Mouse (Mus musculus) neural tube, embryonic 13.5 days (tissue): ENCODE measurements around the gene Cym. TPM values are rescaled to one million over a fixed set of nuclear protein-coding genes. Genes with fewer than 3 reads are reported as not detected.
A peak's percentile ranks its signal among the peaks of the same experiment; 100 is the strongest.

ENCODE experiments used
- ATAC-seq: fragments of 200-750 bp; cut with Nextera tagmentation; 2 replicates; pipeline ENCODE4 v1.8.0; 2017; ENCODE audit warnings: low read depth, mild to moderate bottlenecking, moderate TSS enrichment, moderate library complexity
- H3K27ac ChIP-seq: fragments of 300-500 bp; sonication (generic); replicated peaks from 2 replicates; pipeline ENCODE4 v1.5.1; 2015; ENCODE audit warnings: moderate library complexity, mild to moderate bottlenecking, inconsistent platforms
- H3K27me3 ChIP-seq: fragments of 300-500 bp; sonication (generic); 2 replicates; pipeline ENCODE4 v1.6.1; 2015; ENCODE audit warnings: mild to moderate bottlenecking, inconsistent platforms
- H3K36me3 ChIP-seq: fragments of 300-500 bp; sonication (generic); 2 replicates; pipeline ENCODE4 v1.6.1; 2015; ENCODE audit warnings: mild to moderate bottlenecking, inconsistent platforms
- H3K4me1 ChIP-seq: fragments of 300-500 bp; sonication (generic); replicated peaks from 2 replicates; pipeline ENCODE4 v1.6.1; 2015; ENCODE audit warnings: inconsistent platforms
- H3K4me2 ChIP-seq: fragments of 300-500 bp; sonication (generic); 2 replicates; pipeline ENCODE4 v1.6.1; 2015; ENCODE audit warnings: inconsistent platforms, mild to moderate bottlenecking, moderate library complexity
- H3K4me3 ChIP-seq: fragments of 300-500 bp; sonication (generic); 2 replicates; pipeline ENCODE4 v1.5.1; 2015; ENCODE audit warnings: mild to moderate bottlenecking, inconsistent platforms
- H3K9ac ChIP-seq: fragments of 300-500 bp; sonication (generic); 2 replicates; pipeline ENCODE4 v1.6.1; 2015; ENCODE audit warnings: moderate library complexity, mild to moderate bottlenecking, inconsistent platforms
- H3K9me3 ChIP-seq: fragments of 300-500 bp; sonication (generic); 2 replicates; pipeline ENCODE4 v1.6.1; 2016; ENCODE audit warnings: inconsistent platforms
- WGBS: fragments of 180-500 bp; shearing (Covaris S2); methylation state at CpG from one replicate; pipeline ENCODE4 v1.1.7; 2015; 5-methylcytosine and 5-hydroxymethylcytosine counted together
- polyA plus RNA-seq: library from polyadenylated mRNA; unstranded; fragments of >200 nt; fragmentation: Nextera tagmentation; extraction: Ambion mirVana; gene quantifications from 2 replicates; pipeline ENCODE4 v1.2.1, GENCODE M21; 2015

The Cym gene
- polyA plus RNA-seq, 1 experiment from 2014 or later, result 0.27 TPM

GRCm38 (mm10) chr3:107241389-107242094, 20.0 kb upstream of the Cym start:
- Histone ChIP-seq H3K36me3 (no peaks in the 10 kb centered on the region), H3K4me2 (no peak overlapping the region), H3K27ac (no peak overlapping the region), H3K4me3 (no peak overlapping the region), H3K4me1 (peaks cover 6% of the 10 kb centered on the region; the same call in 1 of the 2 replicates), H3K27me3 (0 out of 2 replicates have a peak, but pooled peaks cover 5% of the 10 kb centered on the region), H3K9me3 (no peaks in the 10 kb centered on the region), H3K9ac (no peak overlapping the region)
- 38% methylated on average over 14 of the region's 14 CpGs for WGBS
- no peak for ATAC-seq

GRCm38 (mm10) chr3:107239607-107240006, 18.1 kb upstream of the Cym start, which contains the start of gene Prok1:
TSS of gene Prok1 (minus strand) at chr3:107239707.
- Histone ChIP-seq H3K36me3 (no peaks in the 10 kb centered on the region), H3K9me3 (no peaks in the 10 kb centered on the region), H3K9ac (no peak within 1 kb of the TSS), H3K4me3 (no peak within 1 kb of the TSS), H3K4me1 (peaks cover 6% of the 10 kb centered on the region; the same call in 1 of the 2 replicates), H3K4me2 (no peak within 1 kb of the TSS), H3K27me3 (peaks cover 5% of the 10 kb centered on the region; the same call in 1 of the 2 replicates), H3K27ac (no peak within 1 kb of the TSS)
- WGBS, result 87% methylated on average over 9 of the region's 9 CpGs
- ATAC-seq, result no peak

GRCm38 (mm10) chr3:107238471-107238980, 17.0 kb upstream of the Cym start:
- Histone ChIP-seq H3K36me3 (no peaks in the 10 kb centered on the region), H3K4me1 (peaks cover 6% of the 10 kb centered on the region; the same call in 1 of the 2 replicates), H3K9ac (no peak overlapping the region), H3K27me3 (no peaks in the 10 kb centered on the region; the same call in 1 of the 2 replicates), H3K9me3 (no peaks in the 10 kb centered on the region), H3K27ac (no peak overlapping the region), H3K4me3 (no peak overlapping the region), H3K4me2 (no peak overlapping the region)
- no peak for ATAC-seq
- WGBS, result 85% methylated on average over 8 of the region's 8 CpGs

GRCm38 (mm10) chr3:107238051-107238450, 16.5 kb upstream of the Cym start:
- H3K4me3 ChIP-seq, result no peak overlapping the region
- WGBS, result 31% methylated on average over 2 of the region's 2 CpGs
- ATAC-seq, result no peak
- H3K4me1 ChIP-seq, result peaks cover 6% of the 10 kb centered on the region; the same call in 1 of the 2 replicates
- no peaks in the 10 kb centered on the region for H3K36me3 ChIP-seq
- no peak overlapping the region for H3K4me2 ChIP-seq
- no peak overlapping the region for H3K27ac ChIP-seq
- no peaks in the 10 kb centered on the region for H3K9me3 ChIP-seq
- peaks cover 3% of the 10 kb centered on the region; the same call in 1 of the 2 replicates for H3K27me3 ChIP-seq
- no peak overlapping the region for H3K9ac ChIP-seq

- 29% methylated on average over 2 of the region's 2 CpGs for WGBS
- H3K4me3 ChIP-seq, result no peak overlapping the region
- peak; percentile 44 for ATAC-seq
- no peaks in the 10 kb centered on the region for H3K36me3 ChIP-seq
- no peak overlapping the region for H3K4me2 ChIP-seq
- no peaks in the 10 kb centered on the region for H3K4me1 ChIP-seq
- H3K27ac ChIP-seq, result no peak overlapping the region
- H3K9me3 ChIP-seq, result no peaks in the 10 kb centered on the region
- H3K27me3 ChIP-seq, result peaks cover 14% of the 10 kb centered on the region
- H3K9ac ChIP-seq, result no peak overlapping the region
Observed at GRCm38 (mm10) chr3:107233945-107234344, 12.4 kb upstream of the Cym start.

GRCm38 (mm10) chr3:107233351-107233813, 11.8 kb upstream of the Cym start:
- peaks cover 14% of the 10 kb centered on the region for H3K27me3 ChIP-seq
- peak overlapping the region; percentile 38; the same call in 1 of the 2 replicates for H3K9ac ChIP-seq

GRCm38 (mm10) chr3:107231202-107231601, 9.7 kb upstream of the Cym start:
- WGBS, result 59% methylated on average over 4 of the region's 4 CpGs
- Histone ChIP-seq H3K36me3 (no peaks in the 10 kb centered on the region), H3K4me2 (no peak overlapping the region), H3K9ac (0 out of 2 replicates have a peak overlapping the region, but pooled peaks have one; percentile 23), H3K27me3 (peaks cover 14% of the 10 kb centered on the region), H3K9me3 (no peaks in the 10 kb centered on the region), H3K4me1 (no peaks in the 10 kb centered on the region), H3K4me3 (no peak overlapping the region), H3K27ac (no peak overlapping the region)
- ATAC-seq, result no peak

More at GRCm38 (mm10) chr3:107233351-107233813, 11.8 kb upstream of the Cym start:
- H3K27ac ChIP-seq, result no peak overlapping the region
- no peaks in the 10 kb centered on the region for H3K36me3 ChIP-seq
- H3K4me1 ChIP-seq, result no peaks in the 10 kb centered on the region
- H3K4me3 ChIP-seq, result no peak overlapping the region
- H3K4me2 ChIP-seq, result no peak overlapping the region
- H3K9me3 ChIP-seq, result no peaks in the 10 kb centered on the region
- WGBS, result 9% methylated on average over 11 of the region's 11 CpGs
- ATAC-seq, result peak; percentile 29; the same call in 1 of the 2 replicates

- Histone ChIP-seq H3K4me3 (no peak within 1 kb of the TSS), H3K27me3 (peaks cover 14% of the 10 kb centered on the region), H3K4me2 (no peak within 1 kb of the TSS), H3K9me3 (no peaks in the 10 kb centered on the region), H3K36me3 (no peaks in the 10 kb centered on the region), H3K4me1 (no peaks in the 10 kb centered on the region), H3K27ac (no peak within 1 kb of the TSS), H3K9ac (0 out of 2 replicates have a peak within 1 kb of the TSS, but pooled peaks have one; percentile 23)
- ATAC-seq, result no peak
- WGBS, result 50% methylated on average over 1 of the region's 1 CpGs
Observed at GRCm38 (mm10) chr3:107230527-107230926, 9.0 kb upstream of the Cym start, which contains the start of gene A630076J17Rik. TSS of gene A630076J17Rik (plus strand) at chr3:107230614.

- Histone ChIP-seq H3K4me2 (no peak overlapping the region), H3K36me3 (no peaks in the 10 kb centered on the region), H3K4me1 (no peaks in the 10 kb centered on the region), H3K9ac (no peak overlapping the region), H3K4me3 (no peak overlapping the region), H3K27me3 (peaks cover 14% of the 10 kb centered on the region), H3K27ac (no peak overlapping the region), H3K9me3 (no peaks in the 10 kb centered on the region)
- ATAC-seq, result no peak
- 79% methylated on average over 5 of the region's 5 CpGs for WGBS
Observed at GRCm38 (mm10) chr3:107229822-107230221, 8.3 kb upstream of the Cym start.

- ATAC-seq, result no peak
- 80% methylated on average over 5 of the region's 5 CpGs for WGBS
- no peaks in the 10 kb centered on the region for H3K4me1 ChIP-seq
Observed at GRCm38 (mm10) chr3:107229221-107229620, 7.7 kb upstream of the Cym start.

GRCm38 (mm10) chr3:107225820-107226219, 4.3 kb upstream of the Cym start:
- WGBS, result 84% methylated on average over 5 of the region's 5 CpGs
- H3K4me1 ChIP-seq, result no peaks in the 10 kb centered on the region
- no peaks in the 10 kb centered on the region for H3K36me3 ChIP-seq
- H3K27ac ChIP-seq, result no peak overlapping the region
- no peak overlapping the region for H3K9ac ChIP-seq
- no peak overlapping the region for H3K4me2 ChIP-seq
- ATAC-seq, result no peak
- H3K9me3 ChIP-seq, result peaks cover 4% of the 10 kb centered on the region; the same call in 1 of the 2 replicates
- no peaks in the 10 kb centered on the region for H3K27me3 ChIP-seq
- H3K4me3 ChIP-seq, result no peak overlapping the region

More at GRCm38 (mm10) chr3:107229221-107229620, 7.7 kb upstream of the Cym start:
- Histone ChIP-seq H3K4me2 (no peak overlapping the region), H3K27me3 (peaks cover 14% of the 10 kb centered on the region), H3K9me3 (peaks cover 2% of the 10 kb centered on the region; the same call in 1 of the 2 replicates), H3K4me3 (no peak overlapping the region), H3K36me3 (no peaks in the 10 kb centered on the region), H3K9ac (no peak overlapping the region), H3K27ac (no peak overlapping the region)

- H3K36me3 ChIP-seq, result no peaks in the 10 kb centered on the region
- H3K4me2 ChIP-seq, result no peak overlapping the region
- no peaks in the 10 kb centered on the region for H3K27me3 ChIP-seq
- H3K9me3 ChIP-seq, result peaks cover 4% of the 10 kb centered on the region; the same call in 1 of the 2 replicates
- no peak for ATAC-seq
- H3K4me1 ChIP-seq, result no peaks in the 10 kb centered on the region
- H3K9ac ChIP-seq, result no peak overlapping the region
- no peak overlapping the region for H3K4me3 ChIP-seq
- H3K27ac ChIP-seq, result no peak overlapping the region
- WGBS, result 78% methylated on average over 1 of the region's 1 CpGs
Observed at GRCm38 (mm10) chr3:107223230-107223629, 1.7 kb upstream of the Cym start.
